Mouse (Mus musculus) olfactory bulb, adult 2 months (tissue): Measurements from ENCODE around the gene Nkiras1. TPM values are rescaled to one million over a fixed set of nuclear protein-coding genes. Genes with fewer than 3 reads are reported as not detected.
A peak's percentile ranks its signal among the peaks of the same experiment; 100 is the strongest.

ENCODE experiments used
- H3K27ac ChIP-seq: fragments of 200-500 bp; 2 replicates; pipeline ENCODE4 v1.5.1; 2012; ENCODE audit warnings: low read depth, low read length; ENCODE audit not compliant: insufficient read depth
- H3K4me1 ChIP-seq: fragments of 200-500 bp; 2 replicates; pipeline ENCODE4 v1.6.1; 2012; ENCODE audit warnings: low read length; ENCODE audit not compliant: control insufficient read depth, insufficient read depth
- H3K4me3 ChIP-seq: fragments of 200-500 bp; 2 replicates; pipeline ENCODE4 v1.5.1; 2012; ENCODE audit warnings: mild to moderate bottlenecking, low read depth, low read length, moderate library complexity; ENCODE audit not compliant: insufficient read depth
- CTCF ChIP-seq: fragments of 200-500 bp; IDR thresholded peaks from 2 replicates; pipeline ENCODE4 v1.5.1; 2012; ENCODE audit warnings: low read depth, mild to moderate bottlenecking, low read length, moderate library complexity; ENCODE audit not compliant: insufficient read depth
- POLR2A ChIP-seq: fragments of 200-500 bp; IDR thresholded peaks from 2 replicates; pipeline ENCODE4 v1.6.1; 2012; ENCODE audit warnings: mild to moderate bottlenecking, low read depth, low read length, moderate library complexity; ENCODE audit not compliant: insufficient read depth
- WGBS: fragments of 180-500 bp; shearing (Covaris S2); methylation state at CpG from one replicate; pipeline ENCODE4 v1.1.7; 2018; 5-methylcytosine and 5-hydroxymethylcytosine counted together
- polyA plus RNA-seq: library from polyadenylated mRNA; stranded (reverse); fragments of >200 nt; gene quantifications from 2 replicates; pipeline ENCODE4 v1.2.4, GENCODE M21; 2012; ENCODE audit warnings: low replicate concordance; ENCODE audit not compliant: missing spikeins, insufficient read depth, insufficient read length

Gene Nkiras1
- polyA plus RNA-seq, 1 experiment, result not detected

DNA sequence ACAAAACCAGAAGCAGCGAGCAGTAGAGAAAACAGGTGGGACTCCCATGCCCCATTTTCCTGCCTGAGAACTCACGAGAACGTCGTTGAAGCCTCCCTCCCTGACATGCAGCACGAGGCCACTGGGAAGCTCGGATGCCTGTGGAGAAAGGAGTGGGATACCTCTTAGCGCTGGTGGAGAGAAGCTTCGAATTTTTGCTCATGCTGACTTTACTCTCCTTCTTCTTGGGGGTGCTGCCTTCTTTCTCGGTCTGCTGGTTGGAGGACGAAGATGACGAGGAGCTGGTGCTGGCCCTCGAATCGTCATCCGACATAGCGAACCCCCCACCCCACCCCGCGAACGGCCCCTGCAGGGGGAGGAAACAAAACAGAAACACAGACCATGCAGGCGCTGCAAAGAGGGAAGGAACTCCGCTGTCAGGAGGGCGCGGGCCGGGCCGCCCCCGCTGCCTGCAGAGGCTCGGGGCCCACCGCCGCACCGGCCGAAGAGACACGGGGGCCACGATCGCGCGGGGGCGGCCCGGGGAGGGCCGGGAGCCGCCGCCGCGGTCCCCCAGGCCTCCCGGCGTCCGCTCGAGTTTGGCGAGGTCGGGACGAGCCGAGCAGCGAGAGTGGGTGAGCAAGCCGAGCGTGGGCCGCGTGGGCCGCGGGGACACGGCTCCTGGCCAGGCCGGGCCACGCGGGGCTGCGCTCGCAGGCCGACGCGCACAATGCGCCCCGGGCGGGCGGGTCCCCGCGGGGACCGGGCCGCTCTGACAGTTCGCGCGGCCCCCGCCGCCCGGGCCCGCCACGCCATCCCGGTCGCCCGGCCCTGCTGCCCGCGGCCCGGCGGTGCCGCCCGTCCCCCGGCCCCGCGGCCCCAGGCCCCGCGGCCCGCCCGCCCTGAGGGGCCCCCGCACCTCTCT lies 60.1 kb downstream of the Nkiras1 start:
- Histone ChIP-seq H3K4me3 (peak overlapping the region; percentile 97), H3K27ac (peak overlapping the region; percentile 61; the same call in 1 of the 2 replicates), H3K4me1 (peaks cover 11% of the 10 kb centered on the region; the same call in 1 of the 2 replicates)
- TF ChIP-seq POLR2A (0 out of 2 replicates have a peak, but pooled peaks have one; percentile 19), CTCF (no peak)
- WGBS, result under 1% methylated on average over 90 of the region's 99 CpGs

DNA sequence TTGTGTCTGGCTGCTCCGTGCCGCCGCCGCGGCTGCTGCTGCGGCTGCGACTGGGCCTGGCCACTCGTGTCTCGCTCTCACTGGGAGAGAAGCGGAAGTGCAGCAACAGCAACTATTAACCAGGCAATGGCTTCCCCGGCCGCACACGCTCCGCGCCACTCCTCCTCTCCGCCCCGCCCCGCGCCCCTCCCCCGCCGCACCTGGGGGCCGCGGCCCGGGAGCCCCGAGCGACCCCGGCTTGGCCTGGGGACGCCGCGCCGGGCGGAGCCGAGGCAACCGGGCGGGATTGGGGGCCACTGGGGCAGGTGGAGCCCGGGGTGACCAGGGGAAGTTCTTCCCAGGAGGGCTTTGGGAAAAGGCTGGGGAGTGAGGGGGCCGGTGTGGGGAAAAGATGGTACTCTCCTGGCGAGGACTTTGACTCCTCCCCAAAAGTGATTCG lies 60.8 kb downstream of the Nkiras1 start, which contains the start of gene Ube2e1:
TSS of gene Ube2e1 (minus strand) at position 167 of the 439 bp plus-strand sequence.
- Histone ChIP-seq H3K27ac (peak within 1 kb of the TSS; percentile 61; the same call in 1 of the 2 replicates), H3K4me3 (peak within 1 kb of the TSS; percentile 97), H3K4me1 (peaks cover 9% of the 10 kb centered on the region; the same call in 1 of the 2 replicates)
- WGBS, result under 1% methylated on average over 39 of the region's 39 CpGs
- TF ChIP-seq POLR2A (no peak), CTCF (no peak)

Other genes starting within 250 kb of the Nkiras1 start
- gene Nr1d2, start 32.0 kb upstream of the Nkiras1 start, polyA plus RNA-seq, result not detected in 2 replicates
- gene Rpl15, start 255 bp downstream of the Nkiras1 start, polyA plus RNA-seq, result 591 TPM in 1 of 2 replicates, not detected in the other
- gene Ube2e1, start 60.7 kb downstream of the Nkiras1 start, polyA plus RNA-seq, result not detected in 2 replicates